ENCODE assay signal across 25 mouse cellular contexts in the genomic region with DNA sequence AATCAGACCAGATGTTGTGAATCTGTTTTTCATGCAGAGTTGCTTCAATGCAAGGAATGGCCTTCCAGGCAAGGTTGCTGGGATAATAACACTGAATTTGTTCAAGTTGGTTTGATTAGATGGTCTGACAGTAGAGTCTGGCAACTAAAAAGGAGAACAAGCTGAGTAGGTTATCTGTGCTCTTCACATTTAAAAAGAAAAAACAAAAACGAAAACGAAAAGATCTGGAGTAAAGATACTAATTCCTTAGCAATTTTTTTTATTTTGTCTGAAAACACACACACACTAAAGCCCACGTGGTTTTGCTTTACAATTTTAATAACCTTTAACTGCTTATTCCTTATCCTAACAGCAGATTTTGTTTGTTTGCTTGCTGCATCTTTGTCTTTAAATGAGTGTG.
"Had no signal": no experiment of that assay in that cellular context is flagged by ENCODE, and none has a peak within 500 bp of the region (broad histone marks: within the 10 kb centered on the region; RNA-seq: fewer than 3 reads in every experiment).

No protein-coding gene starts in this region.

- DNase-seq: cerebellum, adult 9-10 months; cerebellum, postnatal 10 days; cerebellum, postnatal 14 days; cerebellum, postnatal 25 days; cerebellum, postnatal 36 days; embryo, embryonic 11 days; forebrain, postnatal 0 days; gastrocnemius, adult 2 months; gastrocnemius, postnatal 10 days; gastrocnemius, postnatal 14 days; gastrocnemius, postnatal 25 days; gastrocnemius, postnatal 36 days; heart, adult 11 months; heart, adult 18-20 months; heart, adult 2 months had no signal

- H3K36me3 ChIP-seq: embryonic facial prominence, embryonic 10.5 days; embryonic facial prominence, embryonic 12.5 days; embryonic facial prominence, embryonic 13.5 days; embryonic facial prominence, embryonic 15.5 days; forebrain, embryonic 10.5 days; forebrain, embryonic 12.5 days; forebrain, embryonic 15.5 days; heart, embryonic 10.5 days had no signal

- H3K27ac ChIP-seq: embryonic facial prominence, embryonic 10.5 days; embryonic facial prominence, embryonic 12.5 days; embryonic facial prominence, embryonic 13.5 days; embryonic facial prominence, embryonic 15.5 days; forebrain, embryonic 10.5 days; forebrain, embryonic 12.5 days; forebrain, embryonic 13.5 days; forebrain, embryonic 15.5 days; gastrocnemius, adult 2 months; heart, adult 2 months; heart, embryonic 10.5 days had no signal

- H3K9ac ChIP-seq: embryonic facial prominence, embryonic 12.5 days; embryonic facial prominence, embryonic 13.5 days; embryonic facial prominence, embryonic 15.5 days; forebrain, embryonic 12.5 days; forebrain, embryonic 13.5 days; forebrain, embryonic 15.5 days; forebrain, postnatal 0 days had no signal

- H3K9me3 ChIP-seq: embryonic facial prominence, embryonic 10.5 days; embryonic facial prominence, embryonic 12.5 days; embryonic facial prominence, embryonic 13.5 days; embryonic facial prominence, embryonic 15.5 days; forebrain, embryonic 10.5 days; forebrain, embryonic 12.5 days; forebrain, embryonic 13.5 days; forebrain, embryonic 15.5 days; heart, embryonic 10.5 days had no signal

- H3K4me1 ChIP-seq: embryonic facial prominence, embryonic 10.5 days; embryonic facial prominence, embryonic 12.5 days; embryonic facial prominence, embryonic 13.5 days; embryonic facial prominence, embryonic 15.5 days; forebrain, embryonic 10.5 days; forebrain, embryonic 12.5 days; forebrain, embryonic 13.5 days; forebrain, embryonic 15.5 days; heart, embryonic 10.5 days had no signal

- H3K4me3 ChIP-seq: embryonic facial prominence, embryonic 10.5 days; embryonic facial prominence, embryonic 12.5 days; embryonic facial prominence, embryonic 13.5 days; embryonic facial prominence, embryonic 15.5 days; erythroblast, embryonic 14.5 days; forebrain, embryonic 10.5 days; forebrain, embryonic 12.5 days; forebrain, embryonic 13.5 days; forebrain, embryonic 15.5 days; gastrocnemius, adult 2 months; heart, adult 2 months; heart, embryonic 10.5 days had no signal

- H3K27me3 ChIP-seq: embryonic facial prominence, embryonic 12.5 days; embryonic facial prominence, embryonic 13.5 days; embryonic facial prominence, embryonic 15.5 days; forebrain, embryonic 12.5 days; forebrain, embryonic 13.5 days; forebrain, embryonic 15.5 days had no signal
